Mouse (Mus musculus) testis, adult 2 months (tissue): ENCODE results near the gene Dact1. TPM values are rescaled to one million over a fixed set of nuclear protein-coding genes. Genes with fewer than 3 reads are reported as not detected.

Experiments
- H3K27ac ChIP-seq: fragments of 200-500 bp; 2 replicates; pipeline ENCODE4 v1.5.1; 2012; ENCODE audit warnings: low read depth, low read length; ENCODE audit not compliant: control insufficient read depth, insufficient read depth
- H3K27me3 ChIP-seq: fragments of 200-500 bp; 2 replicates; pipeline ENCODE4 v1.6.1; 2012; ENCODE audit warnings: mild to moderate bottlenecking, low read length, moderate library complexity; ENCODE audit not compliant: control insufficient read depth, insufficient read depth
- H3K36me3 ChIP-seq: fragments of 200-500 bp; 2 replicates; pipeline ENCODE4 v1.6.1; 2012; ENCODE audit warnings: mild to moderate bottlenecking, low read length; ENCODE audit not compliant: control insufficient read depth, insufficient read depth
- H3K4me1 ChIP-seq: fragments of 200-500 bp; 2 replicates; pipeline ENCODE4 v1.6.1; 2012; ENCODE audit warnings: low read length; ENCODE audit not compliant: control insufficient read depth, insufficient read depth
- H3K4me3 ChIP-seq: fragments of 200-500 bp; 2 replicates; pipeline ENCODE4 v1.5.1; 2012; ENCODE audit warnings: low read depth, mild to moderate bottlenecking, low read length, moderate library complexity, mixed read lengths; ENCODE audit not compliant: control insufficient read depth
- CTCF ChIP-seq: fragments of 200-500 bp; IDR thresholded peaks from 2 replicates; pipeline ENCODE4 v1.5.1; 2012; ENCODE audit warnings: low read depth, mild to moderate bottlenecking, inconsistent platforms, low read length, moderate library complexity; ENCODE audit not compliant: control insufficient read depth, insufficient read depth, insufficient replicate concordance
- POLR2A ChIP-seq: fragments of 200-500 bp; IDR thresholded peaks from 2 replicates; pipeline ENCODE4 v1.6.1; 2012; ENCODE audit warnings: low read depth, mild to moderate bottlenecking, inconsistent platforms, low read length, moderate library complexity; ENCODE audit not compliant: control insufficient read depth
- polyA plus RNA-seq: library from polyadenylated mRNA; depleted of rRNA; stranded (reverse); fragments of >200 nt; gene quantifications from 2 replicates; pipeline ENCODE4 v1.2.3, GENCODE M21; 2012; rRNA removed

Dact1 gene
- polyA plus RNA-seq, 1 experiment, result 4.9 TPM

DNA sequence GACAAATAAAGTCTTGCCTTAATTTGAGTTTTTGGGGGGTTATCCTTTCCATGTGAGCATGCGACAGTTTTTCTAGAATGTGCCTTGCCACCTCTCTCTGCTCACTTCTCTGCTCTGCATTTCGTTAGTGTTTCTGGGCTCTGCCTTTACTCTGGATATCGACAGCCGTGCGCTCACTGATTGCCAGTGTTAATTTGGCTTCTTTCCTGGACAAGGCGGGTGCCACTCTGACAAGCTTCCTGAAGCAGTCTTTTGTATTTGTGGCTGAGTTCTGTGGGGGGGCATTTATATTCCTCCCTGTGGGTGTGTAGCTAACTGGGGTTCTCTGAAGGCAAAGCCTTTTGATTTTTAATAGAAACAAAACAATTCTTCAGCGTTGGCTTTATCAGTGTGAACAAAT is 54.4 kb downstream of the Dact1 start:
- Histone ChIP-seq H3K4me3 (no peak overlapping the region), H3K36me3 (no peaks in the 10 kb centered on the region), H3K27ac (no peak overlapping the region), H3K27me3 (no peaks in the 10 kb centered on the region), H3K4me1 (peaks cover 4% of the 10 kb centered on the region)
- no peak for TF ChIP-seq CTCF
- TF ChIP-seq POLR2A, result no peak

DNA sequence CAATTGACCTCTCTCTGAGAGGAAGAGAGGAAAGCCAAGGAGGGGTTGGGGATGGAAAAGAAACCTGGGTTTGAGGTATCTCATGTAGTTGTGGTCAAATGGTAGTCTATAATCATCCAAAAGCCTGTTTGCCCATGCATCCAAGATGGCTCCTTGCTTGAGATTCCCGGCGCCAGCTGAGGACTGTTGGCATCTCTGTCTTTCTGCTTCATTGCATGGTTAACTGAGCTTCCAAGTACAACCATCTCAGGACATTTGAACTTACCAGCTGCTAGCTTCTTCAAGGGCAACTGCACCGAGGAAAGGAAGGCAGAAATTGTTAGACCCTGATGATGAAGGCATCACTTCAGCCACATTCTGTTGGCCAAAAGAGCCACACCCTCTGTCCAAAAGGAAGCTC is 54.8 kb downstream of the Dact1 start:
- no peak overlapping the region for H3K27ac ChIP-seq

DNA sequence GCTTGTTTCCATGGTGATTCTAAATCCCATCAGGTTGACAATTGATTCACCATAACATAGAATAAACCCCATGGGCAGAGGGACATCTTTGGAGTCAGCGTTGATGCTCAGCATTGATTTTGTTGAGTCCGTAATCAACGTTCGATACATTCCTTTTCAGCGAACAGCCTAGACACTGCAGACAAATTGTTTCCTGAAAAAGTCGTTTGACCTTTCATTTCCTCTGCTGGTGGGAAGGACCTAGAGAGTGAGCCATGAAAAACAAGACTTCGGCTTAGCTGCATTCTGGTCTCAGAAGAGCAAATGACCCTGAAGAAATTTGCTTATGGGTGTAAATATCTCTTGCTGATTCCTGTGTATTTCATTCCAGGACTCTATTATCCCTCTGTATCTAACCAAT is 55.5 kb downstream of the Dact1 start:
- no peaks in the 10 kb centered on the region for H3K27me3 ChIP-seq
- peaks cover 4% of the 10 kb centered on the region for H3K4me1 ChIP-seq
- TF ChIP-seq CTCF, result no peak
- no peak for TF ChIP-seq POLR2A
- H3K36me3 ChIP-seq, result no peaks in the 10 kb centered on the region
- no peak overlapping the region for H3K27ac ChIP-seq
- H3K4me3 ChIP-seq, result no peak overlapping the region

More for the DNA sequence above, 54.8 kb downstream of the Dact1 start:
- TF ChIP-seq CTCF, result no peak
- TF ChIP-seq POLR2A, result no peak
- H3K27me3 ChIP-seq, result no peaks in the 10 kb centered on the region
- H3K4me1 ChIP-seq, result peaks cover 4% of the 10 kb centered on the region
- no peak overlapping the region for H3K4me3 ChIP-seq
- no peaks in the 10 kb centered on the region for H3K36me3 ChIP-seq

DNA sequence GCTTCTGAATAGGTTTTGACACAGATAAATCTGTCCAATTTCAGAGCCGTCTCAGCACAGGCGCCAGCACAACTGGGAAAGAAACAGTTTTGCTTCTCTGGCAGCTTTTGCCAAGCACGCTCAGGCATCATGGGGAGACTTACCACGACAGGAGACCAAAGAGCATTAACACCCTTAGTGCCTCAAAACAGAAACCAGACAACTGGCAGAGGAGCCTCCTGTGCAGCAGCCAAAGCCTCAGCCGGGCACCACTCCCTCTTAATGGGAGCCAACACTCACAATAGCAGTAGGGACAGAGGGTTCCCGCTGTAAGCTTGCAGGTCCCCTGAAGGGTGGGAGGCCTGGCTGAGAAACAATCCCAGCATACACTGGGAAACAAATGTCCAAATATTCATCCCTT is 56.5 kb downstream of the Dact1 start:
- H3K27ac ChIP-seq, result no peak overlapping the region
- no peaks in the 10 kb centered on the region for H3K36me3 ChIP-seq
- H3K4me3 ChIP-seq, result no peak overlapping the region
- peaks cover 4% of the 10 kb centered on the region for H3K4me1 ChIP-seq
- TF ChIP-seq POLR2A, result no peak
- TF ChIP-seq CTCF, result no peak
- H3K27me3 ChIP-seq, result no peaks in the 10 kb centered on the region

DNA sequence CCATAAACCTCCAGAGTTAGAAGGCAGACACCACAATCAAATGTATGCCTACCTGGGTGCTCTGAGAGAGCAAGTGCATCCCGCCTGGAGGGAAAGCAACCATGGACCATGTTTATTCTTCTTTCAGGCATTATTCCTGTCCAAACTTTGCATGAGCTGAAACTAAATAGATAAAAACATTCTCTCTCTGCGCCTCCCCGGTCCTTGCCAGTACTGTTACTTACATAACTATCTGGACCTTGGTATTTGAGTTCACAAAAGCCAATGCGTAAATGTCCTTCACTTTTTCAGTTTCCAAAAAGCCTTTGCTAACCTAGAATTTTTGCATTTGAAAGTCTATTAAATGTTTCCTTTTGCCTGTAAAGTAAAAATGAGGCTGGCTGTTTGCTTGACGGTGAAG is 58.9 kb downstream of the Dact1 start:
- H3K27ac ChIP-seq, result no peak overlapping the region
- TF ChIP-seq CTCF (no peak), POLR2A (no peak)

More for the DNA sequence above, 58.9 kb downstream of the Dact1 start:
- H3K27me3 ChIP-seq, result no peaks in the 10 kb centered on the region
- H3K4me3 ChIP-seq, result no peak overlapping the region
- no peaks in the 10 kb centered on the region for H3K36me3 ChIP-seq
- no peaks in the 10 kb centered on the region for H3K4me1 ChIP-seq

Other genes starting within 250 kb of the Dact1 start
- gene Tomm20l, start 198.5 kb upstream of the Dact1 start, polyA plus RNA-seq, result 48.0 and 50.5 TPM in 2 replicates
- 9.0 and 9.6 TPM in 2 replicates for gene Timm9, start 173.2 kb upstream of the Dact1 start, polyA plus RNA-seq
- 25.3 and 25.8 TPM in 2 replicates for gene 2700049A03Rik, start 173.0 kb upstream of the Dact1 start, polyA plus RNA-seq